Mouse (Mus musculus): ENCODE measurements around the gene Trim12a. TPM values are rescaled to one million over a fixed set of nuclear protein-coding genes. Genes with fewer than 3 reads are reported as not detected.
"Not testable (repeated sequence)": the region's sequence is repeated elsewhere in the genome, so short reads cannot be mapped to it uniquely, and the experiment has no call there.

Gene Trim12a
- 15.2 and 26.9 TPM in 2 replicates for polyA plus RNA-seq (2012; rRNA removed)

DNA sequence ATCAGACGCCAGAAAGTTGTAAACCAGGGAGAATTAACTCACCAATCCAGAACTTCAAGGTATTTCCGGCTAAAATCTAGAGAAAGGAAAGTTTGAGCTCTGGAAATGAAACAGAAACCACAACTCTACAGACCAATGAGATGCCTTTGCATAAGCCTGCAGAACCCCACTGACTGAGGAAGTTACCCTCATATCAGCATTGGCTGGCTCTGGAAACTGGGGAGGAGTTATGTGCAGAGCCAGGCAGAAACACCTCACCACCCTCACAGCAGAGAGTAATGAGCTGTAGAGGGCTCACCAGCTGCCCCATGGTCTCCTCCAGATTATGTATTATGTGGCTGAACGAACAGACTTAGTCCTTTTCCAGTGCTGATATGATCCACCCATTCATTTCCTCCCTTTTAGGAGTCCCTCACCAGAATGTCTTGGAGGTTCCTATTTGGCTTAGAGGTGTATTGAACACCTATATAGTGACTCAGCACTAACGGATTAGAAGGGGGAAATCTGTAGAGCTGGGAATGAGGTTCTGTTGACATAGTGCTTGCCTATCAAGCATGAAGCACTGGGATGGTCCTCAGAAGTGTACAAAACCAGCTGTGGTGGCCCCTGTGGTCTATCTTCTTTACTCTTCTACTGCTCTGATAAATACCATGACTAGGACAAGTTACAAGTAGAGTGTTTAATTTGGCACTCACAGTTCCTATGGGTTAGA, at the start of gene Trim12a:
Gene Trim12a (minus strand): TSS at position 98 of the 712 bp plus-strand sequence.
- DNase-seq; H3K27me3 ChIP-seq (ENCODE audit: control insufficient read depth, insufficient read depth, low read length); H3K36me3 ChIP-seq (ENCODE audit: control insufficient read depth, insufficient read depth, low read length); H3K4me1 ChIP-seq (replicated peaks; ENCODE audit: control insufficient read depth, insufficient read depth, low read length): not testable (repeated sequence)
- Histone ChIP-seq H3K27ac (ENCODE audit: control insufficient read depth, insufficient read depth, low read length) (peak within 1 kb of the TSS; percentile 100), H3K4me3 (ENCODE audit: control insufficient read depth, insufficient read depth, low read length) (peak within 1 kb of the TSS; percentile 98)
- WGBS, result 20% methylated on average over 4 of the region's 4 CpGs

DNA sequence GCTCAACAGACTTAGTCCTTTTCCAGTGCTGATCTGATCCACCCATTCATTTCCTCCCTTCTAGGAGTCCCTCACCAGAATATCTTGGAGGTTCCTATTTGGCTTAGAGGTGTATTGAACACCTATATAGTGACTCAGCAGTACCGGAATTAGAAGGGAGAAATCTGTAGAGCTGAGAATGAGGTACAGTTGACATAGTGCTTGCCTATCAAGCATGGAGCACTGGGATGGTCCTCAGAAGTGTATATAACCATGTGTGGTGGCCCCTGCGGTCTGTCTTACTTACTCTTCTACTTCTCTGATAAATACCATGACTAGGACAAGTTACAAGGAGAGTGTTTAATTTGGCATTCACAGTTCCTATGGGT, 38.3 kb upstream of the Trim12a start:
- DNase-seq, result no peak
- Histone ChIP-seq H3K4me3 (ENCODE audit: control insufficient read depth, insufficient read depth, low read length) (no peak overlapping the region), H3K27me3 (ENCODE audit: control insufficient read depth, insufficient read depth, low read length) (no peaks in the 10 kb centered on the region), H3K27ac (ENCODE audit: control insufficient read depth, insufficient read depth, low read length) (no peak overlapping the region), H3K4me1 (replicated peaks; ENCODE audit: control insufficient read depth, insufficient read depth, low read length) (peaks cover 2% of the 10 kb centered on the region), H3K36me3 (ENCODE audit: control insufficient read depth, insufficient read depth, low read length) (no peaks in the 10 kb centered on the region)
- 88% methylated on average over 2 of the region's 2 CpGs for WGBS
- TF ChIP-seq CTCF (IDR thresholded peaks at IDR 0.05; ENCODE audit: borderline replicate concordance, control insufficient read depth, extremely low read depth, insufficient read depth, low read length, poor library complexity), result no peak
- TF ChIP-seq POLR2A (IDR thresholded peaks at IDR 0.05; ENCODE audit: control insufficient read depth, extremely low read depth, insufficient read depth, low read length, poor library complexity), result no peak

DNA sequence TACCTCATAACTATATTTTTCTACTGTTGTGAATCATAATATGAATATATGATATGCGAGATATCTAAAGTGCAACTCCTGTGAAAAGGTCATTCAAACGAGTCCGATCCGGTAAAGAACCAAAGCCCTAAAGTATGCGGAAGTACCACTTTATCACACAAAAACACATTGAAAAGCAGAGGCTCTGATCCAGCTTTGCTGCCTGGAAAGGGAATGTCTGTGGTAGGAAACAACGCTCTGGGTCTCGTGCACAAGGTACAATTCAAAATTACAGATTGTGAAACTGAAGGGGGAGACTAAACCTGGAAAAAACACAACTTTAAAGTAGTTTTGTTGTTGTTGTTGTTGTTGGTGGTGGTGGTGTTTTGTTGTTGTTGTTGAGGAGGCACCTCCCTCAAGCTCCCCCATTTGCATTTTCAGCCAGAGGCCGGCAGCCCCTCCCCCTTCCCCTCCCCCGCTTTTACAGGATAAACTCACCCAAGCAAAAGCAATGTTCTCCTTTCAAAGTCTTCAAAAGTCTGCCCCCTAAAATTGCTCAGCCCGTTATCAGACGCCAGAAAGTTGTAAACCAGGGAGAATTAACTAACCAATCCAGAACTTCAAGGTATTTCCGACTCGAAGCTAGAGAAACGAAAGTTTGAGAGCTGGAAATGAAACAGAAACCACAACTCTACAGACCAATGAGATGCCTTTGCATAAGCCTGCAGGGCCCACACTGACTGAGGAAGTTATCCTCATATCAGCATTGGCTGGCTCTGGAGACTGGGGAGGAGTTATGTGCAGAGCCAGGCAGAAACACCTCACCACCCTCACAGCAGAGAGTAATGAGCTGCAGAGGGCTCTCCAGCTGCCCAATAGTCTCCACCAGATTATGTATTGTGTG, 37.7 kb upstream of the Trim12a start, which contains the start of gene Trim12c:
Gene Trim12c (minus strand): TSS at position 646 of the 883 bp plus-strand sequence.
- H3K27ac ChIP-seq (ENCODE audit: control insufficient read depth, insufficient read depth, low read length), result peak within 1 kb of the TSS; percentile 87
- WGBS, result 1% methylated on average over 14 of the region's 14 CpGs
- H3K27me3 ChIP-seq (ENCODE audit: control insufficient read depth, insufficient read depth, low read length), result no peaks in the 10 kb centered on the region
- no peaks in the 10 kb centered on the region for H3K36me3 ChIP-seq (ENCODE audit: control insufficient read depth, insufficient read depth, low read length)
- TF ChIP-seq POLR2A (IDR thresholded peaks at IDR 0.05; ENCODE audit: control insufficient read depth, extremely low read depth, insufficient read depth, low read length, poor library complexity) (no peak), CTCF (IDR thresholded peaks at IDR 0.05; ENCODE audit: borderline replicate concordance, control insufficient read depth, extremely low read depth, insufficient read depth, low read length, poor library complexity) (no peak)
- peak within 1 kb of the TSS; percentile 36 for H3K4me3 ChIP-seq (ENCODE audit: control insufficient read depth, insufficient read depth, low read length)
- peaks cover 2% of the 10 kb centered on the region for H3K4me1 ChIP-seq (replicated peaks; ENCODE audit: control insufficient read depth, insufficient read depth, low read length)
- peak; percentile 74 for DNase-seq

DNA sequence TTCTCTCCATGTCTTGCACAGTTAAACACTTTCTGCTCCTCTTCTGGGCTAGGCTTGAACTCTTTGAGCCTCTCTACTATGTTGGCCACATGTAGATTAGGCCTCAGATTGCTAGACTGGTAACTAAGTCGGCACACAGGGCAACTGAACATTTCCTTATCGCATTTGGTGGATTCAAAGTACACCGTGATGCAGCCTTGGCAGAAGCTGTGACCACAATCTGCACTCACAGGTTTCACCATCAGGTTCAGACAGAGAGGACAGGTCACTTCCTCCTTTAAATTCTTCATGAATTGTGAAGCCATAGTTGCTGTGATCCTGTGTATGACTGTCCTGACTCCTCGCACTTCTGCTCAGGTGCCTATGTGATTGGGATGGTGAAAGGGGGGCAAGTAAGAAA, 32.8 kb upstream of the Trim12a start:
- not testable (repeated sequence) for H3K27ac ChIP-seq (ENCODE audit: control insufficient read depth, insufficient read depth, low read length); H3K27me3 ChIP-seq (ENCODE audit: control insufficient read depth, insufficient read depth, low read length); H3K4me1 ChIP-seq (replicated peaks; ENCODE audit: control insufficient read depth, insufficient read depth, low read length); DNase-seq; H3K4me3 ChIP-seq (ENCODE audit: control insufficient read depth, insufficient read depth, low read length)
- 66% methylated on average over 4 of the region's 4 CpGs for WGBS
- peaks cover 24% of the 10 kb centered on the region for H3K36me3 ChIP-seq (ENCODE audit: control insufficient read depth, insufficient read depth, low read length)

DNA sequence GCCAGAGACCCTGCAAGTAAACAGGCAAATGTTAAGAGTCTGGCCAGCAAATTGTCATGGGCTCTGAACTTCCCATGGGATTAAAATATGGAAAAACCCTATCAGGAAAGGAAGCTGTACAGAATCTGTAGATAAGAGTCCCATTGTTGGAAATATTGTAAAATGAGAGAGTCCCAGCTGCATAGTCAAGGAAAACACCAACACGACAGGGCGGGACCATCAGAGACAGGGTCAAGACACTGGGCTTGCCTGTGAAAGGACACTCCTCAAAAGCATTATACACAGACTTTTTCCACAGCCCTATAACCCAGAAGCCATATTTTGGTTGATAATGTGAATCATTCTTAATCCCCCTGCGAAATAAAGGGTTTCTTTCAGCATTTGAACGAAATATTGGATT, 25.5 kb upstream of the Trim12a start:
- not testable (repeated sequence) for H3K27me3 ChIP-seq (ENCODE audit: control insufficient read depth, insufficient read depth, low read length); H3K27ac ChIP-seq (ENCODE audit: control insufficient read depth, insufficient read depth, low read length); H3K4me1 ChIP-seq (replicated peaks; ENCODE audit: control insufficient read depth, insufficient read depth, low read length); DNase-seq; H3K4me3 ChIP-seq (ENCODE audit: control insufficient read depth, insufficient read depth, low read length)
- 97% methylated on average over 4 of the region's 4 CpGs for WGBS
- peaks cover 20% of the 10 kb centered on the region for H3K36me3 ChIP-seq (ENCODE audit: control insufficient read depth, insufficient read depth, low read length)

DNA sequence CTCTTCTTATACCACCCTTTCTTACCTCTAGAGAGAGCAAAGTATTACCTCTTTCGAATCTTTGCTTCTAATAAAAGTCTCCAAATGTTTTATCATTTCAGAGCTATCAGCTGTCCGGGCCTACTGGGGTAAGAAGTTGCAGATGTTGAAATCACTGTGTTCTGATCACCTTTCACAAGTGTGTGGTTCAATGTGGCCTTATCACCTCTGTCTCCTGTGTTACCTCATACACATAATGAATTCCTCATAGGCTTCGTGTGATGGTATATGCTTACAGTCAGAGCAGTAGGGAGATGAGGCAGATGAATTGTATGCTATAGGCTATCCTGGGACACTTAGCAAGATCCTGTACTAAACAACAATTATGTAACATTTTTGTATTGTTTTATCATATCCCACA, 20.3 kb upstream of the Trim12a start:
- not testable (repeated sequence) for H3K4me1 ChIP-seq (replicated peaks; ENCODE audit: control insufficient read depth, insufficient read depth, low read length); H3K36me3 ChIP-seq (ENCODE audit: control insufficient read depth, insufficient read depth, low read length); DNase-seq; H3K27ac ChIP-seq (ENCODE audit: control insufficient read depth, insufficient read depth, low read length); H3K27me3 ChIP-seq (ENCODE audit: control insufficient read depth, insufficient read depth, low read length); H3K4me3 ChIP-seq (ENCODE audit: control insufficient read depth, insufficient read depth, low read length)
- 93% methylated on average over 3 of the region's 3 CpGs for WGBS

DNA sequence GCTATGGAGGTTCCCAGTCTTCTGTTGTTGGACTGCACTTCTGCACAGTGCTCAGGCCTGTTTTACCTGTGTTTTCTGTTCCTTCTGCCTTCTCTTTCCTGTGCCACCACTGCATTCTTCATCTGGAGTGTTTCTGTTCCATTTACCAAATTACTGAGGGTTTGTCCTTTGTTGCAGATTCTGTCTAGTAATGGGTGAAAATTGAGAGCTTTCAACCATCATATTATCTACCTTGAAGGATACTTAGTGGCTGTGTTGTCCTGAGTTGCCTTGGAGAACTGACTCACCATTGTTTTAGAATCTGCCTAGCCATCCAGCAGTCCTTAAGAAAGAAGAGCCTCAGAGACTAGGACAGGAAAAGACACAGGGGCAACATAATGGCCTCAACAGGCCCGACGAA, 13.9 kb upstream of the Trim12a start, which contains the start of gene Trim34b:
Gene Trim34b (plus strand): TSS at position 301 of the 400 bp plus-strand sequence.
- WGBS, result 100% methylated on average over 2 of the region's 2 CpGs
- H3K27me3 ChIP-seq (ENCODE audit: control insufficient read depth, insufficient read depth, low read length); DNase-seq; H3K4me3 ChIP-seq (ENCODE audit: control insufficient read depth, insufficient read depth, low read length); H3K27ac ChIP-seq (ENCODE audit: control insufficient read depth, insufficient read depth, low read length); H3K4me1 ChIP-seq (replicated peaks; ENCODE audit: control insufficient read depth, insufficient read depth, low read length); H3K36me3 ChIP-seq (ENCODE audit: control insufficient read depth, insufficient read depth, low read length): not testable (repeated sequence)

All from thymus, adult 2 months (tissue).